Mouse (Mus musculus) myocyte (in vitro differentiated cells): ENCODE results near the gene Ptpn1.

Experiments
- MAX ChIP-seq: IDR thresholded peaks from one replicate; pipeline ENCODE4 v1.6.1; 2011; ENCODE audit warnings: low read depth, mild to moderate bottlenecking, control low read depth
- POLR2A ChIP-seq: IDR thresholded peaks from one replicate; pipeline ENCODE4 v1.6.1; 2011; ENCODE audit warnings: low read depth, mild to moderate bottlenecking, control low read depth, moderate library complexity; ENCODE audit not compliant: insufficient read length
- REST ChIP-seq: IDR thresholded peaks from one replicate; pipeline ENCODE4 v1.6.1; 2011; ENCODE audit warnings: mild to moderate bottlenecking, control low read depth, moderate library complexity; ENCODE audit not compliant: insufficient read depth, insufficient read length

GRCm38 (mm10) chr2:167919081-167919480, 12.8 kb upstream of the Ptpn1 start:
- no peak for TF ChIP-seq REST
- no peak for TF ChIP-seq POLR2A
- no peak for TF ChIP-seq MAX
